Mouse (Mus musculus) midbrain, embryonic 10.5 days (tissue): ENCODE measurements around the gene Mxra8. TPM values are rescaled to one million over a fixed set of nuclear protein-coding genes. Genes with fewer than 3 reads are reported as not detected.

Source experiments
- DNase-seq: peaks from one replicate; pipeline ENCODE4 v3.0.0-alpha.2; 2017; ENCODE audit warnings: low spot score
- H3K27ac ChIP-seq: fragments of 300-500 bp; sonication (generic); replicated peaks from 2 replicates; pipeline ENCODE4 v1.5.1; 2016; ENCODE audit warnings: mild to moderate bottlenecking
- H3K27me3 ChIP-seq: fragments of 300-500 bp; sonication (generic); 2 replicates; pipeline ENCODE4 v1.6.1; 2016; ENCODE audit warnings: low read depth, mild to moderate bottlenecking; ENCODE audit not compliant: poor library complexity, severe bottlenecking
- H3K36me3 ChIP-seq: fragments of 300-500 bp; sonication (generic); 2 replicates; pipeline ENCODE4 v1.6.1; 2016; ENCODE audit warnings: mild to moderate bottlenecking, moderate library complexity
- H3K4me1 ChIP-seq: fragments of 300-500 bp; sonication (generic); 2 replicates; pipeline ENCODE4 v1.6.1; 2016
- H3K4me3 ChIP-seq: fragments of 300-500 bp; sonication (generic); 2 replicates; pipeline ENCODE4 v1.5.1; 2016; ENCODE audit warnings: mild to moderate bottlenecking, moderate library complexity
- H3K9me3 ChIP-seq: fragments of 300-500 bp; sonication (generic); replicated peaks from 2 replicates; pipeline ENCODE4 v1.6.1; 2016; ENCODE audit warnings: mild to moderate bottlenecking
- whole genome bisulfite sequencing: fragments of 180-500 bp; shearing (Covaris S2); methylation state at CpG from one replicate; pipeline ENCODE4 v1.1.7; 2016; 5-methylcytosine and 5-hydroxymethylcytosine counted together
- microRNA-seq: library from miRNA; unstranded; fragments of <30 nt; microRNA quantifications from one replicate; pipeline ENCODE4, GENCODE M21; 2017
- polyA plus RNA-seq: library from polyadenylated mRNA; unstranded; fragments of >200 nt; fragmentation: Nextera tagmentation; extraction: Ambion mirVana; gene quantifications from 2 replicates; pipeline ENCODE4 v1.2.1, GENCODE M21; 2016

Mxra8 gene
- polyA plus RNA-seq, 1 experiment from 2014 or later = 50.7 TPM

DNA sequence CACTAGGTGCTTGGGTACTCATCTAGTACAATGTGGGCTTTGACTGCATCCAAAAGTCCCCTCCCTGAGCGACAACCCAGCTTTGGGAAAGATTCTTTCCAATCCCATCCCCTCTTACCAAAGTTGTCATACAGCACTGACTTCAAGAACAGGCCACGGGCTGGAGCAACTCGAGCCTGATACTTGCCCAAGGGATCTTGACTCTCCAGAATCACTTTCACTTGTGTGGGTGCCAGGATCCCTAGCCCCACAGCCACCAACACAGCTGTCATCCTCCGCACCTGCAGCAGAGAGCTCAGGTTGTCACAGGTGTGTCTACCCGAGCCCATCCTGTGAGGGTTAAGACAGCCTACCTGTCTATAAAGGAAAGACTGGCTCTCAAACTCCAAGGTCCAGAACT, 49.8 kb downstream of the Mxra8 start:
- Histone ChIP-seq H3K9me3 (no peaks in the 10 kb centered on the region), H3K27ac (no peak overlapping the region), H3K36me3 (peaks cover 60% of the 10 kb centered on the region), H3K27me3 (no peaks in the 10 kb centered on the region), H3K4me1 (peaks cover 36% of the 10 kb centered on the region), H3K4me3 (no peak overlapping the region)
- DNase-seq = no peak
- WGBS = 88% methylated on average over 5 of the region's 5 CpGs

DNA sequence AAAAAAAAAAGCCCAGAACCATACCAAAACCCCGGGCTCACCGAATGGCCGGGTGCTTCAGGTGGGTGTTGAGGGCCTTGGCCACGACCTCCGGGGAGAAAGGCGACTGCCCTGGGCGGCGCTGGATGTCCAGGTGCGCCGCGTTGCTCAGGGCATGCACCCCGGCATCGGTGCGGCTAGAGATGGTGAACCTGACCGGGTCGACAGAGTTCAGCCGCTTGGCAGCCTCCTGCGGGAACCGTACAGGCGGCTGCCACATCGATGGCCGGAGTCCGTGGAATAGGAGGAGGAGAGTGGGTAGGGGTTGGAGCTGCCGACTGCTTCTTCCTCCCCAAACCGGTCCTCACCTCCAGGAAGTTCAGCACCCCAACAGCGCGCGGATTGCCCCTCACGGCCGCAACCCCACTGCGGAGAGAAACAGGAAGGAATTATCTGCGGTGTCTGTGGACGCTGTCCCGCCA, 51.6 kb downstream of the Mxra8 start:
- under 1% methylated on average over 34 of the region's 34 CpGs for WGBS
- peak overlapping the region; percentile 95 for H3K4me3 ChIP-seq
- peak overlapping the region; percentile 93 for H3K27ac ChIP-seq
- no peaks in the 10 kb centered on the region for H3K27me3 ChIP-seq
- peaks cover 44% of the 10 kb centered on the region for H3K36me3 ChIP-seq
- DNase-seq = no peak
- H3K9me3 ChIP-seq = no peaks in the 10 kb centered on the region
- H3K4me1 ChIP-seq = peaks cover 48% of the 10 kb centered on the region

- DNase-seq = peak; percentile 96
- Histone ChIP-seq H3K27me3 (no peaks in the 10 kb centered on the region), H3K4me3 (peak within 1 kb of the TSS; percentile 95), H3K36me3 (peaks cover 44% of the 10 kb centered on the region), H3K9me3 (no peaks in the 10 kb centered on the region), H3K27ac (peak within 1 kb of the TSS; percentile 93), H3K4me1 (peaks cover 48% of the 10 kb centered on the region)
- WGBS = under 1% methylated on average over 52 of the region's 52 CpGs
These were observed 52.1 kb downstream of the Mxra8 start, which contains the start of the genes Pusl1 and Acap3 for GRCm38 (mm10) chr4:155891551-155892001. Gene Pusl1 (minus strand): TSS chr4:155891781. Gene Acap3 (plus strand): TSS chr4:155891822.

DNA sequence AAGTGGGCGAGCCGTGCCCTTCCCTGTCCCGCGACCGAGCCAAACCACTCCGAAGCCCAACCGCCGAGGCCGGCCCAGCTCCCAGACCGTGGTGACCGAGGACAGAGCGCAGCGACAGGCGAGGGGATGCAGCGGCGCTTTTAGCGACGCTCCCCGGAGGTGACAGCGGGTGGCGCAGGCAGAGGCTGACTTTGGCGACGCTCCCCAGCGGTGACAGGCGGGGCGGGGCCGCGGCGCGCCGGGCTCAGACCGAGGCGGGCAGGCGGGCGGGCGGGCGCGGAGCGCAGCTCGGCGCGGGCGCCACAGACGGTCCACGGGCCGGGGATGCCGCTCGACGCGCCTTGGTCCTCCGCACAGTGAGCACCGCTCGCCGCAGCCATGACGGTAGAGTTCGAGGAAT, 52.5 kb downstream of the Mxra8 start:
- H3K27ac ChIP-seq = peak overlapping the region; percentile 93
- DNase-seq = peak; percentile 88
- H3K36me3 ChIP-seq = peaks cover 44% of the 10 kb centered on the region
- H3K9me3 ChIP-seq = no peaks in the 10 kb centered on the region
- peaks cover 48% of the 10 kb centered on the region for H3K4me1 ChIP-seq
- 1% methylated on average over 56 of the region's 56 CpGs for WGBS
- H3K4me3 ChIP-seq = peak overlapping the region; percentile 95
- H3K27me3 ChIP-seq = no peaks in the 10 kb centered on the region

DNA sequence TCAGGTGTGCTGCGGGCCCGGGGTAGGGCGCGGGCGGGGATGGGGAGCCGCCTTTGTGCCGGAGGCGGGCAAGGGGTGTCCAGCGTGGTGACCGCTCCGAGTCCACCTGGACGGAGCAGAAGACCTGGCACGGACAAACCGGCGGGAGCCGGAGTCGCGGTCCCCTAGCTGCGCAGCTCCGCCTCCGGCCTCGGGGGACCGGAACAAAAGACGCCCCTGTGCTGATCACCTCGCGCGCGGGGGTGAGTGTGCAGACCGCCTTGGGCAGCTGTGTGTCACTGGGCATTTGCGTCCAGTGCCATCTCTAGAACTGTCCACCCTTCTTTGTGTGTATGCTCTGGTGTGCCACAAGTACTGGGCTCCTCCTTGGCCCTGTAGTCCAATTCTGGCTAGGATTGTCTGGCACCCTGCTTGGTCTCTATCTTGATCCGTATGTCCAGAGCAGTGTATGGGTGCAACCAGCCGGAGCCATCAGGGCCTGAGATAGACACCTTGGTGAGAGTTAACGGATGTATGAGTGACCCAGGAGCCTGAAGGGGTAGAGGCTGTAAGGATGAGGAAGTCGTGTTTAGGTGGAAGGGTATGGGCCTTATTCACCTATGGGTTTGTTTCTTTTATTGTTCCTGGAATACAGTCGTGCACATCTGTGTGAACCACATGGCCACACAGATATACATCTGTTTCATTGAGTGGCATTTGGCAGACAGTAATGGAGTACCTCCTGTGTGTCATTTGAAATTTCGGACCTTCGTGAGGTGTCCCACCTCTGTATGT, 53.1 kb downstream of the Mxra8 start:
- H3K36me3 ChIP-seq = peaks cover 42% of the 10 kb centered on the region
- DNase-seq = no peak
- peaks cover 48% of the 10 kb centered on the region for H3K4me1 ChIP-seq
- peak overlapping the region; percentile 93 for H3K27ac ChIP-seq
- H3K9me3 ChIP-seq = no peaks in the 10 kb centered on the region
- whole genome bisulfite sequencing = 6% methylated on average over 37 of the region's 37 CpGs
- peak overlapping the region; percentile 95 for H3K4me3 ChIP-seq
- no peaks in the 10 kb centered on the region for H3K27me3 ChIP-seq

DNA sequence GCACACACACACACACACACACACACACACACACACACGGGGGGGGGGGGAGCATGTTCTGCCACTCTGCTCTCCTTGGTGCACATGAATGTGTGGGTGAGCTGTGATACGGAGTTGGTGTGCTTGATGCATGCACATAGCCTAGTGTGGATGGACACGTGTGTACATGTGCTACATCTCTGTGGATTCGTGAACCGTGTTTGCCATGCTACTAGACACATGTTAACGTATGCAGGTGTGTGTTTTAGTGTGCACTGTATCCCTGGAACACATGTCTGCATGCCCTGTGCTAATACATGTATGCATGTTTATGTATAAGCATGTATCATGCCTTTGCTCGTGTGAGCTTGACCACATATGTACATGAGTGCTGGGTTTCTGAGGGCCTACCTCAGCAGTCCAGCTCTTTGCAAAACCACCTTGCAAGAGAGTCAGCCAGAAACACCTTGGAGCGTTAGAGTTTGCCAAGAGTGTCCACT, 53.8 kb downstream of the Mxra8 start:
- Histone ChIP-seq H3K9me3 (no peaks in the 10 kb centered on the region), H3K4me3 (peak overlapping the region; percentile 95), H3K4me1 (peaks cover 48% of the 10 kb centered on the region), H3K27me3 (no peaks in the 10 kb centered on the region), H3K27ac (no peak overlapping the region), H3K36me3 (peaks cover 41% of the 10 kb centered on the region)
- no peak for DNase-seq
- WGBS = 74% methylated on average over 8 of the region's 8 CpGs

Small RNA genes within 50 kb of the gene (microRNA-seq; reads per million reads assigned to microRNA genes)
- gene Gm27743 = not detected

Other genes with a start within 250 kb of the Mxra8 start
- 11.9 and 13.4 TPM in 2 replicates for gene Slc35e2, start 238.3 kb upstream of the Mxra8 start, polyA plus RNA-seq
- 79.6 and 82.3 TPM in 2 replicates for gene Cdk11b, start 214.8 kb upstream of the Mxra8 start, polyA plus RNA-seq
- not detected in 2 replicates for gene Gm10563, start 194.3 kb upstream of the Mxra8 start, polyA plus RNA-seq
- 4.7 TPM in 2 replicates for gene Mmp23, start 186.3 kb upstream of the Mxra8 start, polyA plus RNA-seq
- 22.0 and 22.5 TPM in 2 replicates for gene Mib2, start 170.5 kb upstream of the Mxra8 start, polyA plus RNA-seq
- gene Fndc10, start 145.3 kb upstream of the Mxra8 start, polyA plus RNA-seq = 0.98 and 1.1 TPM in 2 replicates
- 167 and 169 TPM in 2 replicates for gene Ssu72, start 134.9 kb upstream of the Mxra8 start, polyA plus RNA-seq
- 0.65 and 1.2 TPM in 2 replicates for gene Tmem240, start 104.9 kb upstream of the Mxra8 start, polyA plus RNA-seq
- gene Atad3a, start 78.6 kb upstream of the Mxra8 start, polyA plus RNA-seq = 115 and 129 TPM in 2 replicates
- gene Vwa1, start 65.0 kb upstream of the Mxra8 start, polyA plus RNA-seq = 12.2 and 13.1 TPM in 2 replicates
- gene Tmem88b, start 53.8 kb upstream of the Mxra8 start, polyA plus RNA-seq = 0.31 and 0.45 TPM in 2 replicates
- not detected in 2 replicates for gene Ankrd65, start 49.2 kb upstream of the Mxra8 start, polyA plus RNA-seq
- gene Mrpl20, start 36.8 kb upstream of the Mxra8 start, polyA plus RNA-seq = 235 and 260 TPM in 2 replicates
- gene Ccnl2, start 27.2 kb upstream of the Mxra8 start, polyA plus RNA-seq = 161 and 171 TPM in 2 replicates
- gene Aurkaip1, start 8.4 kb upstream of the Mxra8 start, polyA plus RNA-seq = 159 and 172 TPM in 2 replicates
- 5.0 and 5.4 TPM in 2 replicates for gene Dvl1, start 7.7 kb downstream of the Mxra8 start, polyA plus RNA-seq
- gene Tas1r3, start 23.7 kb downstream of the Mxra8 start, polyA plus RNA-seq = 0.22 and 0.41 TPM in 2 replicates
- 21.6 and 24.6 TPM in 2 replicates for gene Cptp, start 29.8 kb downstream of the Mxra8 start, polyA plus RNA-seq
- 114 and 116 TPM in 2 replicates for gene Ints11, start 29.9 kb downstream of the Mxra8 start, polyA plus RNA-seq
- gene Pusl1, start 52.1 kb downstream of the Mxra8 start, polyA plus RNA-seq = 50.7 and 53.4 TPM in 2 replicates
- gene Acap3, start 52.1 kb downstream of the Mxra8 start, polyA plus RNA-seq = 24.3 and 38.4 TPM in 2 replicates
- 152 and 161 TPM in 2 replicates for gene Ube2j2, start 104.2 kb downstream of the Mxra8 start, polyA plus RNA-seq
- 18.9 and 23.8 TPM in 2 replicates for gene C1qtnf12, start 122.6 kb downstream of the Mxra8 start, polyA plus RNA-seq
- gene B3galt6, start 153.0 kb downstream of the Mxra8 start, polyA plus RNA-seq = 14.0 and 15.3 TPM in 2 replicates
- 131 and 138 TPM in 2 replicates for gene Sdf4, start 153.2 kb downstream of the Mxra8 start, polyA plus RNA-seq
- gene Tnfrsf4, start 174.2 kb downstream of the Mxra8 start, polyA plus RNA-seq = 0.42 and 0.88 TPM in 2 replicates
- gene Tnfrsf18, start 186.5 kb downstream of the Mxra8 start, polyA plus RNA-seq = 1.1 and 1.8 TPM in 2 replicates
- gene Ttll10, start 219.7 kb downstream of the Mxra8 start, polyA plus RNA-seq = 0.30 TPM in 1 of 2 replicates, not detected in the other